ENCODE assay signal across 8 mouse cellular contexts in the genomic region with DNA sequence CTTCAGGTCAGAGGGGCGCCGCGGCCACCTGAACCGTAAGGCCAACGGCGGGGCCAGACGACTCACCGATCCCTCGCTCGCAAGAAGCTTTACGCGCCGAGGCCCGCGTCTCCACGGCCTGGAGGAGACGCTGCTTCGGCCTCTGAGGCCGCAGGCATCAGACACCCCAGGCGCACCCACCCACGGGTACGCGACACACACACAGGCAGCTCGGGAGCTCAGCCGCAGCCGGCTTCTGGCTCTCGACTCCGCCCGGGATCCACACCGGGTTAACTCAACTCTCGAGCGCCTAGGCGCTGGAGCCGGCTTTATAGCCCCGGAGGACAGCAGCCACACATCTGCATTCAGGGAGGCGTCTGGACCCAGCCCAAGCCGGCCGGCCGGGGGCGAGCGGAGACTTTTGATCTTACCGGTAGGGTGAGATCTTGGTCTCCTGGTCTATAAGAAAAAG. TPM values are rescaled to one million over a fixed set of nuclear protein-coding genes. Genes with fewer than 3 reads are reported as not detected.
A peak's percentile ranks its signal among the peaks of the same experiment; 100 is the strongest.
DNase-seq lines count a peak whose midpoint lies in the region; ATAC-seq and TF ChIP-seq lines count a peak whose summit lies in the region.

No protein-coding gene starts in this region.

- no peaks in the 10 kb centered on the region for H3K9me3 ChIP-seq in hindbrain, embryonic 15.5 days
- H3K9me3 ChIP-seq in liver, embryonic 11.5 days (ENCODE audit: control insufficient read depth, low read length): no peaks in the 10 kb centered on the region
- H3K9me3 ChIP-seq in neural tube, embryonic 13.5 days: no peaks in the 10 kb centered on the region

- TF ChIP-seq CTCF in layer of hippocampus, adult 2 months (conservative IDR thresholded peaks at IDR 0.05): no peak; the same call in 1 of the 2 replicates
- TF ChIP-seq CTCF in gastrocnemius, adult 2 months (IDR thresholded peaks at IDR 0.05): no peak

- peak overlapping the region; percentile 97 for H3K4me2 ChIP-seq in hindbrain, embryonic 15.5 days
- peak overlapping the region; percentile 90 for H3K4me2 ChIP-seq in liver, embryonic 11.5 days
- peak overlapping the region; percentile 93 for H3K4me2 ChIP-seq in neural tube, embryonic 13.5 days

- peak overlapping the region; percentile 81; the same call in 1 of the 2 replicates for H3K27ac ChIP-seq in layer of hippocampus, adult 2 months
- H3K27ac ChIP-seq in gastrocnemius, adult 2 months: peak overlapping the region; percentile 91
- peak overlapping the region; percentile 92 for H3K27ac ChIP-seq in hindbrain, embryonic 15.5 days (replicated peaks)
- no peak overlapping the region for H3K27ac ChIP-seq in liver, embryonic 11.5 days (ENCODE audit: low read depth, low read length)
- peak overlapping the region; percentile 98 for H3K27ac ChIP-seq in neural tube, embryonic 13.5 days (replicated peaks)

- peak overlapping the region; percentile 82 for H3K4me3 ChIP-seq in layer of hippocampus, adult 2 months
- H3K4me3 ChIP-seq in gastrocnemius, adult 2 months: peak overlapping the region; percentile 79
- H3K4me3 ChIP-seq in hindbrain, embryonic 15.5 days: peak overlapping the region; percentile 87
- peak overlapping the region; percentile 69 for H3K4me3 ChIP-seq in liver, embryonic 11.5 days (ENCODE audit: low read depth, low read length)
- H3K4me3 ChIP-seq in neural tube, embryonic 13.5 days: peak overlapping the region; percentile 81

- peaks cover 20% of the 10 kb centered on the region for H3K27me3 ChIP-seq in hindbrain, embryonic 15.5 days
- H3K27me3 ChIP-seq in liver, embryonic 11.5 days (replicated peaks; ENCODE audit: control insufficient read depth, insufficient read depth, low read length): peaks cover 91% of the 10 kb centered on the region
- H3K27me3 ChIP-seq in neural tube, embryonic 13.5 days: peaks cover 44% of the 10 kb centered on the region

- peak overlapping the region; percentile 80 for H3K9ac ChIP-seq in hindbrain, embryonic 15.5 days
- peak overlapping the region; percentile 35; the same call in 1 of the 2 replicates for H3K9ac ChIP-seq in liver, embryonic 11.5 days (ENCODE audit: low read depth, low read length)
- peak overlapping the region; percentile 95 for H3K9ac ChIP-seq in neural tube, embryonic 13.5 days

- ATAC-seq in hindbrain, embryonic 15.5 days (ENCODE audit: low FRiP score, low read depth): no peak
- no peak for ATAC-seq in liver, embryonic 11.5 days (replicated peaks; ENCODE audit: low FRiP score)
- ATAC-seq in neural tube, embryonic 13.5 days (ENCODE audit: low read depth): no peak

- intact Hi-C loops in gastrocnemius, adult 2 months (cut with DNase I): loop anchor here (5.0 to 10.0 kb wide), 3 partner anchors 86 to 1051 kb away; a partner anchor contains a TSS

- H3K36me3 ChIP-seq in hindbrain, embryonic 15.5 days: no peaks in the 10 kb centered on the region
- no peaks in the 10 kb centered on the region for H3K36me3 ChIP-seq in liver, embryonic 11.5 days (ENCODE audit: control insufficient read depth, insufficient read depth, low read length)
- H3K36me3 ChIP-seq in neural tube, embryonic 13.5 days: no peaks in the 10 kb centered on the region

- DNase-seq in layer of hippocampus, adult 2 months (ENCODE audit: low spot score in 2 of 2): no peak
- no peak for DNase-seq in layer of hippocampus, adult 11-12 months (ENCODE audit: low spot score)
- DNase-seq in cerebellum, adult 18-20 months: peak; percentile 30 to 60
- peak; percentile 79 for DNase-seq in gastrocnemius, adult 2 months
- peak; percentile 66 for DNase-seq in liver, embryonic 11.5 days (ENCODE audit: low spot score)
- no peak for DNase-seq in yolk sac, embryonic 10.5 days (ENCODE audit: low spot score)

- under 1% methylated on average over 42 of the region's 42 CpGs for WGBS in hindbrain, embryonic 15.5 days
- under 1% methylated on average over 42 of the region's 42 CpGs for WGBS in liver, embryonic 11.5 days
- WGBS in neural tube, embryonic 13.5 days: under 1% methylated on average over 42 of the region's 42 CpGs

- H3K4me1 ChIP-seq in hindbrain, embryonic 15.5 days (replicated peaks): peaks cover 41% of the 10 kb centered on the region
- H3K4me1 ChIP-seq in liver, embryonic 11.5 days (replicated peaks; ENCODE audit: control insufficient read depth, insufficient read depth, low read length): peaks cover 4% of the 10 kb centered on the region
- peaks cover 68% of the 10 kb centered on the region for H3K4me1 ChIP-seq in neural tube, embryonic 13.5 days (replicated peaks)

RNA-seq across cellular contexts. Expression of a gene that starts 2.1 kb away (rescaled TPM):
- 10 to 100 TPM; 13.2 to 13.4 TPM for total RNA-seq in layer of hippocampus, adult 2 months (2021)
- total RNA-seq in gastrocnemius, adult 2 months (2021): 1 to 10 TPM; 2.9 to 3.1 TPM
- 27.4 and 35.8 TPM in 2 replicates for polyA plus RNA-seq in hindbrain, embryonic 15.5 days (2015; fragmentation: Nextera tagmentation; extraction: Ambion mirVana)
- polyA plus RNA-seq in liver, embryonic 11.5 days (2014; fragmentation: Nextera tagmentation; extraction: Ambion mirVana): 3.3 and 3.7 TPM in 2 replicates
- 43.1 and 44.9 TPM in 2 replicates for polyA plus RNA-seq in neural tube, embryonic 13.5 days (2015; fragmentation: Nextera tagmentation; extraction: Ambion mirVana)

Comparison
In these comparisons a context has a peak if more than half of its experiments do, and no peak if none do; other contexts are left out.
1. DNase-seq: peak in cerebellum, adult 18-20 months (2 of 2), gastrocnemius, adult 2 months (single experiment) and liver, embryonic 11.5 days (single experiment); none in layer of hippocampus, adult 2 months (0 of 2), layer of hippocampus, adult 11-12 months (single experiment) and yolk sac, embryonic 10.5 days (single experiment).
2. H3K9ac ChIP-seq: peak in every context shown above with its lines; median percentile 95 in neural tube, embryonic 13.5 days; 80 in hindbrain, embryonic 15.5 days; 35 in liver, embryonic 11.5 days.
3. Peak in every context shown above with its lines, with median percentiles within 50 percentile points of each other: H3K4me3 ChIP-seq and H3K4me2 ChIP-seq.